Mouse (Mus musculus) brain, embryonic 14.5 days (tissue): ENCODE results near the gene Dock1. TPM values are rescaled to one million over a fixed set of nuclear protein-coding genes. Genes with fewer than 3 reads are reported as not detected.
A peak's percentile ranks its signal among the peaks of the same experiment; 100 is the strongest.

ENCODE experiments used
- DNase-seq: peaks from one replicate; pipeline ENCODE4 v3.0.0-alpha.2; 2011; ENCODE audit warnings: low read depth
- CTCF ChIP-seq: fragments of 200-500 bp; IDR thresholded peaks from 2 replicates; pipeline ENCODE4 v1.5.1; 2012; ENCODE audit warnings: inconsistent platforms, mild to moderate bottlenecking, moderate library complexity, borderline replicate concordance; ENCODE audit not compliant: insufficient read depth, insufficient read length; ENCODE audit errors: extremely low read depth
- POLR2A ChIP-seq: fragments of 200-500 bp; IDR thresholded peaks from 2 replicates; pipeline ENCODE4 v1.6.1; 2012; ENCODE audit warnings: mild to moderate bottlenecking, inconsistent platforms, borderline replicate concordance; ENCODE audit not compliant: poor library complexity, insufficient read depth, insufficient read length, severe bottlenecking; ENCODE audit errors: extremely low read depth
- polyA plus RNA-seq: library from polyadenylated mRNA; depleted of rRNA; stranded (reverse); fragments of >200 nt; gene quantifications from 2 replicates; pipeline ENCODE4 v1.2.3, GENCODE M21; 2012

The Dock1 gene
- polyA plus RNA-seq, 1 experiment: 10.8 TPM

GRCm38 (mm10) chr7:134809241-134809975, 139.0 kb downstream of the Dock1 start:
- TF ChIP-seq POLR2A (no peak), CTCF (no peak)
- no peak for DNase-seq

DNA sequence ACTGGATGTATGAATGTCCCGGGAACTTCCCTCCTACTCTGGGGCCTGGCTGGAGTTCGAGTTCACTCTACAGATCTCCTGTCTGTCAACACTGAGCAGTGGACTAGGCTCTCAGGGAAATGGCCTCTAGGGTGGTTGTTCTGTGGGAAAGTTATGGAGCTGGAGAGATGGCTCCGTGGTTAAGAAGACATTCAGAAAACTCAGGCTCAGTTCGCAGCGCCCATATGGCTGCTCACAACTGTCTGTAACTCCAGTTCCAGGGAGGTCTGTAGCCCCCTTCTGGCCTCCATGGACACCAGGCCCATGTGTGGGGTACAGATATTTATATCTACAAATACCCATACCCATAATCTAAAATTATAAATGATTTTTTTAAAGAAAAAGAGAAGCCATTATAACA, 148.0 kb downstream of the Dock1 start:
- TF ChIP-seq CTCF (no peak), POLR2A (no peak)
- DNase-seq: no peak

- DNase-seq: peak; percentile 83
- TF ChIP-seq POLR2A (no peak), CTCF (no peak)
Observed at GRCm38 (mm10) chr7:134821264-134821663, 150.8 kb downstream of the Dock1 start.

DNA sequence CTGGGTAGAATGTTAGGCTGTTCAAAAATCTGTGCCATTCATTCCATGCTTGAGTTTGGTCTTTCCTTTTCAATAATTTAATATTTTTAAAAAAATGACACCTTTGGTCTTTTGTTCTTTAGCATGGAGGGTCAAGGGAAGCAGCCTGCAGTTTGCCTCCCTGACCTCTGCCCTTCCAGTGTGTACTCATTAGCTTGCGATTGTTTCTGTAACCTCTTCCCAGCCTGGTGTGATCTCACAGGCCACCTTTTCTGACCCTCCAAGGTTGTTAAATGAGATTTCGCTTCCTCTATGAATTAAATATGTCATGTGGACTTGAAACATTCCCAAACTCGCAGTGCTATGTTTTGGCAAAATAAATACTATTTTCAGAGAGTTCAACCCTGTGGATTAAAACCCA, 151.6 kb downstream of the Dock1 start:
- DNase-seq: no peak
- TF ChIP-seq CTCF (no peak), POLR2A (no peak)

DNA sequence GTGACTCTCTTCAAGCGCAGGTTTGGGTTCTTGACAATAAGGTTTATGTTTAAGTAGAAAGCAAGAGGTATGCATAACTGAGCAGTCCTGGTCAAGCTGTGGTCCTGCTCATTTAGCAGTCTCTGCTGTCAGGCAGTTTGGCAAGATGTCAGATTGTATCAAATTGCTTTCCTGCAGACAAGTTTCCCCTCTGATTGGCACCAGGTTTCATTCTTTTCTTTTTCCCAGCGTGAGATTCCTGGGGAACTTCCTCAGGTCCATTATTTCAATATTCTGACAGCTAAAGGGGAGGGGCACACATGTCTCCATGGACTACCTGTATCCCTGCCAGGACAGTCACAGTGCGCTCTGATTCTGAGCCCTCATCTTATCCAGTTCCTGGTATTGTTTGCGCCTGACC, 153.4 kb downstream of the Dock1 start:
- no peak for TF ChIP-seq POLR2A
- no peak for TF ChIP-seq CTCF
- DNase-seq: peak; percentile 73

DNA sequence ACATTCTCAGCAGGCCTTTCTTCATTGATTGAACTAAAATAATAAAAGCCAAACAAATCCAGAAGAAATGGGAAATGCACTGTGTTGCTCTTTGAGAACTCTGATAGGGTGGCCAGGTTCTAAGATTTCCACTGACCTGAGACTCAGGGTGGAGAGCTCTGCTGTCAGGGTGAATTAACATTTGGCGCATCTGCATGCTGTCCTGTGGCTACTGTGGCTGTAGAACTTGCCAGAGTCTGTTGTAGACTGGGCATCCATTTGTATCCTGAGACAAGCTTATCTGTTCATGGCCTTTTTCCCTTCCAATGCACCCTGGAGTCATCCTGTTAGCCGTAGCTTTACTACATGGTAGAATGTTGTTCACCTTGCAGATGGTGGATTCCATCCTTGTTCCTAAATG, 169.6 kb downstream of the Dock1 start:
- TF ChIP-seq POLR2A: no peak
- TF ChIP-seq CTCF: no peak
- DNase-seq: no peak

GRCm38 (mm10) chr7:134842751-134843150, 172.3 kb downstream of the Dock1 start:
- DNase-seq: peak; percentile 78
- TF ChIP-seq POLR2A: no peak
- TF ChIP-seq CTCF: no peak

DNA sequence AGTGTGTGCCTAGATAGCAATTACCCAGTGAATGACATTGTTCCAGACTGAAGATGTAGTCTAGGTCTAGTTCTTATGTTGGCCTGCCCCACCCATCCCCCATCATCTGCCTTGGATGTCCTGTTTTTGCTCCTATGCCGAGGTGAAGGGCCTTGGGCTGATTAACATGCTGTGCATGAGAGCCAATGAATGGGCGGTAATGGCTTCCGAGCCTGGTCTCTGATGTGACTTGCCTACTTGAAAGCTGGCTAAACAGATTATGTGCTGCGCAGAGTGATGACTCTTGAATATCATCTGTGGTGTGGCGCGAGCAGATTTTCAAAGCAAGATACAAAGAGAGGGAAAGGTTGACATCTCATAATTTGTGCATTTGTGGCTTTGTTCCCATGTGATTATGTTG, 191.5 kb downstream of the Dock1 start:
- DNase-seq: peak; percentile 68

DNA sequence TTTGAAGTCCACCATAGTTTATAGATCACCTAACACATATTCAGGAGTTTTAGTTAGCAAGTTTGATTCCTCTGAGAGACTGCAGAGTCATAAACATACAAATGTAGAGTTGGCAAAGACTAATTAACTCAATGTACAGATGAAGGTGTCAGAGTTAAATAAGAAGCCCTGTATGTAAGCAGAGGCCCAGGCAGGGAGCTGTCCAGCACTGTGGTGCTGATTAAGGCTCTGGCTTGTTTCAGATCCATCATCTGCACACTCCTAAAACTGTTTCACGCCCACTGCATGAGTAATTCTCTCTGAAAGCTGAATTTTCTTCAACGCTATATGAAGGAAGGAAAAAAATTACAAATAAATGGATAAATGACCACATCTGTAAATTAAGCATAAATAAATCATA, 193.7 kb downstream of the Dock1 start:
- TF ChIP-seq CTCF: no peak
- TF ChIP-seq POLR2A: no peak
- DNase-seq: peak; percentile 49

More for the DNA sequence above, 191.5 kb downstream of the Dock1 start:
- TF ChIP-seq CTCF: no peak
- TF ChIP-seq POLR2A: no peak

- no peak for DNase-seq
- TF ChIP-seq CTCF (no peak), POLR2A (no peak)
Observed at GRCm38 (mm10) chr7:134872511-134872910, 202.1 kb downstream of the Dock1 start.

DNA sequence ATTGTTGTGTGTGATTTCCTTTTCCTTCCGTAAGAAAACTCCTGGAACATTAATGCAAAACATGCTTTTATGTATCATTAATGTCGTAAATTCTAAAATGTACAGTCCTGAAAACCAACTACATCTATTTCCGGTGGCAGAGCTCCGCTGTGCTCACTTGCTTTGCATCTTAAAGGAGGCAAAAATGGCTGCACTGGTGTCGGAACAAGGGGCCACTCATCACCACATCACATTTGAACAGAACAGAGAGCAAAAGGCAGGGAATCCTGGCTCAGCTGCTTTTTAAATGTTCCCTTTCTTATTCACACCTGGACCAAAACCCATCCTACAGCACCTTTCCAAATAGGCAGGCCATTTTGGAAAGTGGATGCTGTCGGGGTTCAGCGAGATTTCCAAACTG, 202.5 kb downstream of the Dock1 start:
- DNase-seq: no peak
- TF ChIP-seq POLR2A: no peak
- TF ChIP-seq CTCF: no peak

DNA sequence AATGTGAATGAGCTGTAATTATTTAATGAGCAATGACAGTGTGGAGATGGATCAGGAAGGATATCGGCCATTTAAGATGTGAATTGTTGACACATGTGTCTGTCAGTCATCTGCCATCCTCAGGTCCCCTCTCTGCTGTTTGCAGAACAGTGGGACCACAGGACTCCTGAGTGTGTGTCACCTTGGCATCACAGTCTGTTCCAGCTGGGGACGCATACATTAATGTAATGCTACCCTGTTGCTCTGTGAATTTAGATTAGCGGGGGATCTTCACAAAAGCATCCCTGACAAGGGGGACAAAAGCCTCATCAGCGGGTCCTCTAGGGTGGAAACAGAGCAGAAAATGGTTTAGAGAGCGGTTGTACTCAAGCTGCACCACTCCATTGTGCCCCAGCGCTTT, 208.5 kb downstream of the Dock1 start:
- TF ChIP-seq CTCF (no peak), POLR2A (no peak)
- DNase-seq: peak; percentile 82

DNA sequence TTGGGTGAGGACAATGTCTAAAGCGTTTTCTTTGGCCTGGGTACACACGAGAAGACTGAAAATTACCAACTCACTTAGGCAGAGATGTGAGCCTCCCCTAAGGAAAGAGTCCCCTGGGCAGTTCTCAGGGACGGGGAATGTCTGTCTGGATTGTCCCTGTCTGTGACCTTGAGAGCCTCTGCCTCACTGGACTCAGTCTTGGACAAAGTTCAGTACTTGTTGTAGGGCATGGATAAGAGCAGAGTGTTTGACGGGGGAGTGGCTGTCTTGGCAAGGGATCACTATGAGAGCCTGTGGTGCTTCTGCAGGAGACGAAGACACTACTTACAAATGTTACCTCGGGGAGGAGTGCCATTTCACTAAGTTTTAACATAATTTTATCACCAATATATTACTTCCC, 210.0 kb downstream of the Dock1 start:
- no peak for DNase-seq
- TF ChIP-seq CTCF (no peak), POLR2A (no peak)

GRCm38 (mm10) chr7:134883516-134883915, 213.1 kb downstream of the Dock1 start:
- no peak for DNase-seq

GRCm38 (mm10) chr7:134892449-134892871, 222.0 kb downstream of the Dock1 start:
- no peak for TF ChIP-seq POLR2A
- 0 out of 2 replicates have a peak, but pooled peaks have one; percentile 3 for TF ChIP-seq CTCF
- DNase-seq: peak; percentile 77

More at GRCm38 (mm10) chr7:134883516-134883915, 213.1 kb downstream of the Dock1 start:
- no peak for TF ChIP-seq POLR2A
- TF ChIP-seq CTCF: no peak

DNA sequence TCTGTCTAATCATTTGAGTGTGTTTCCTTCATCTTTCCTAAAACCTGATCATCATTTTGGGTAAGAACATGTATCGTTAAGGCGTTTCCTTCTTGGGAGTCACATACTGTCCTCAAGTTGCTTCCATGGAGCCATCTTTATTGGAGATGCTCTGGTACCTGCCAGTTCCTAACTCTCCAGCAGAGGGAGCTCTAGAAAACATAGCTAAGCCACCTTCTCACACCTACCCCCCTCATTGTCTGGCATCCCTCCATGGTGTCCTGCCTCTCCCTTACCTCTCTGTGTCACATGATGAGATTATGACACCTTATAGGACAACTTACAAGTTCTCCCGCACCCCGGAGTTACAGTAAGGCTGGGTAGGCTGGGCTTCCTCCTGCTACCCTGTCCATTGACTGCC, 222.5 kb downstream of the Dock1 start:
- peak; percentile 49; the same call in 1 of the 2 replicates for TF ChIP-seq CTCF
- TF ChIP-seq POLR2A: no peak

More for the DNA sequence above, 222.5 kb downstream of the Dock1 start:
- DNase-seq: no peak
